Mouse (Mus musculus): ENCODE results near the gene Tmem175. TPM values are rescaled to one million over a fixed set of nuclear protein-coding genes. Genes with fewer than 3 reads are reported as not detected.

Gene Tmem175
- polyA plus RNA-seq, 1 experiment from 2014 or later: 7.3 TPM

- Histone ChIP-seq H3K4me3 (ENCODE audit: low read depth, low read length) (peak overlapping the region; percentile 25), H3K9ac (replicated peaks) (peak overlapping the region; percentile 19), H3K27me3 (ENCODE audit: insufficient read depth, low read length) (no peaks in the 10 kb centered on the region), H3K9me3 (ENCODE audit: low read length) (no peaks in the 10 kb centered on the region), H3K4me1 (ENCODE audit: insufficient read depth) (peaks cover 40% of the 10 kb centered on the region), H3K36me3 (replicated peaks; ENCODE audit: insufficient read depth, low read length) (peaks cover 25% of the 10 kb centered on the region), H3K4me2 (ENCODE audit: low read depth, low read length) (peak overlapping the region; percentile 70), H3K27ac (ENCODE audit: low read depth) (peak overlapping the region; percentile 96)
- DNase-seq: peak; percentile 59
- 54% methylated on average over 2 of the region's 2 CpGs for WGBS (ENCODE audit: insufficient replicate concordance)
- peak; percentile 85 for ATAC-seq
- TF ChIP-seq EP300 (IDR thresholded peaks at IDR 0.05; ENCODE audit: low read depth) (peak; percentile 57; the same call in 1 of the 2 replicates), CTCF (IDR thresholded peaks at IDR 0.05; ENCODE audit: low read depth) (no peak)
Measured at GRCm38 (mm10) chr5:108674624-108675023, 45.1 kb downstream of the Tmem175 start.

- TF ChIP-seq EP300 (IDR thresholded peaks at IDR 0.05; ENCODE audit: low read depth) (peak; percentile 57), CTCF (IDR thresholded peaks at IDR 0.05; ENCODE audit: low read depth) (no peak)
- Histone ChIP-seq H3K36me3 (replicated peaks; ENCODE audit: insufficient read depth, low read length) (peaks cover 25% of the 10 kb centered on the region), H3K4me1 (ENCODE audit: insufficient read depth) (peaks cover 35% of the 10 kb centered on the region), H3K4me2 (ENCODE audit: low read depth, low read length) (peak within 1 kb of the TSS; percentile 70), H3K27me3 (ENCODE audit: insufficient read depth, low read length) (no peaks in the 10 kb centered on the region), H3K27ac (ENCODE audit: low read depth) (peak within 1 kb of the TSS; percentile 96), H3K4me3 (ENCODE audit: low read depth, low read length) (peak within 1 kb of the TSS; percentile 25), H3K9me3 (ENCODE audit: low read length) (no peaks in the 10 kb centered on the region), H3K9ac (replicated peaks) (peak within 1 kb of the TSS; percentile 59)
- DNase-seq (peak; percentile 46), ATAC-seq (peak; percentile 62)
- WGBS (ENCODE audit: insufficient replicate concordance): 33% methylated on average over 9 of the region's 9 CpGs
Measured at GRCm38 (mm10) chr5:108675251-108675816, 45.8 kb downstream of the Tmem175 start, which contains the start of gene Slc26a1. TSS of gene Slc26a1 (minus strand) at chr5:108675569.

- DNase-seq (no peak), ATAC-seq (peak; percentile 27)
- peak; percentile 72 for TF ChIP-seq EP300 (IDR thresholded peaks at IDR 0.05; ENCODE audit: low read depth)
- TF ChIP-seq CTCF (IDR thresholded peaks at IDR 0.05; ENCODE audit: low read depth): peak; percentile 36
- H3K27ac ChIP-seq (ENCODE audit: low read depth): peak overlapping the region; percentile 96
- H3K36me3 ChIP-seq (replicated peaks; ENCODE audit: insufficient read depth, low read length): peaks cover 18% of the 10 kb centered on the region
- no peaks in the 10 kb centered on the region for H3K27me3 ChIP-seq (ENCODE audit: insufficient read depth, low read length)
- peaks cover 35% of the 10 kb centered on the region for H3K4me1 ChIP-seq (ENCODE audit: insufficient read depth)
- H3K9ac ChIP-seq (replicated peaks): peak overlapping the region; percentile 59; the same call in 1 of the 2 replicates
- WGBS (ENCODE audit: insufficient replicate concordance): 23% methylated on average over 5 of the region's 5 CpGs
- H3K9me3 ChIP-seq (ENCODE audit: low read length): no peaks in the 10 kb centered on the region
- peak overlapping the region; percentile 70 for H3K4me2 ChIP-seq (ENCODE audit: low read depth, low read length)
- H3K4me3 ChIP-seq (ENCODE audit: low read depth, low read length): peak overlapping the region; percentile 13; the same call in 1 of the 2 replicates
Measured at GRCm38 (mm10) chr5:108676772-108677498, 47.4 kb downstream of the Tmem175 start.

- peak overlapping the region; percentile 96 for H3K27ac ChIP-seq (ENCODE audit: low read depth)
- peak overlapping the region; percentile 13 for H3K4me3 ChIP-seq (ENCODE audit: low read depth, low read length)
- H3K9ac ChIP-seq (replicated peaks): peak overlapping the region; percentile 59
- H3K4me2 ChIP-seq (ENCODE audit: low read depth, low read length): peak overlapping the region; percentile 70
- WGBS (ENCODE audit: insufficient replicate concordance): 15% methylated on average over 25 of the region's 25 CpGs
- peaks cover 35% of the 10 kb centered on the region for H3K4me1 ChIP-seq (ENCODE audit: insufficient read depth)
- H3K36me3 ChIP-seq (replicated peaks; ENCODE audit: insufficient read depth, low read length): peaks cover 10% of the 10 kb centered on the region; the same call in 1 of the 2 replicates
- DNase-seq (peak; percentile 68), ATAC-seq (peak; percentile 16)
- no peaks in the 10 kb centered on the region for H3K9me3 ChIP-seq (ENCODE audit: low read length)
- no peak for TF ChIP-seq CTCF (IDR thresholded peaks at IDR 0.05; ENCODE audit: low read depth)
- no peak for TF ChIP-seq EP300 (IDR thresholded peaks at IDR 0.05; ENCODE audit: low read depth)
- H3K27me3 ChIP-seq (ENCODE audit: insufficient read depth, low read length): no peaks in the 10 kb centered on the region
Measured at GRCm38 (mm10) chr5:108677605-108678295, 48.2 kb downstream of the Tmem175 start.

GRCm38 (mm10) chr5:108678296-108678854 is 48.8 kb downstream of the Tmem175 start:
- H3K4me1 ChIP-seq (ENCODE audit: insufficient read depth): peaks cover 31% of the 10 kb centered on the region
- WGBS (ENCODE audit: insufficient replicate concordance): 82% methylated on average over 6 of the region's 6 CpGs

More at GRCm38 (mm10) chr5:108678296-108678854, 48.8 kb downstream of the Tmem175 start:
- Histone ChIP-seq H3K9me3 (ENCODE audit: low read length) (no peaks in the 10 kb centered on the region), H3K4me3 (ENCODE audit: low read depth, low read length) (no peak overlapping the region), H3K4me2 (ENCODE audit: low read depth, low read length) (no peak overlapping the region), H3K27me3 (ENCODE audit: insufficient read depth, low read length) (no peaks in the 10 kb centered on the region), H3K36me3 (replicated peaks; ENCODE audit: insufficient read depth, low read length) (peaks cover 4% of the 10 kb centered on the region), H3K27ac (ENCODE audit: low read depth) (no peak overlapping the region), H3K9ac (replicated peaks) (no peak overlapping the region)
- ATAC-seq: no peak
- DNase-seq: no peak
- TF ChIP-seq CTCF (IDR thresholded peaks at IDR 0.05; ENCODE audit: low read depth): no peak
- no peak for TF ChIP-seq EP300 (IDR thresholded peaks at IDR 0.05; ENCODE audit: low read depth)
